Comparison of ENCODE assay signal across 8 mouse cellular contexts in genomic region chr2:119800876-119801846, GRCm38 (mm10). TPM values are rescaled to one million over a fixed set of nuclear protein-coding genes. Genes with fewer than 3 reads are reported as not detected.
A peak's percentile ranks its signal among the peaks of the same experiment; 100 is the strongest.
DNase-seq lines count a peak whose midpoint lies in the region; ATAC-seq lines count a peak whose summit lies in the region.

No protein-coding gene starts in this region.

- 56% methylated on average over 15 of the region's 15 CpGs for WGBS in heart, embryonic 14.5 days
- WGBS in forebrain, embryonic 12.5 days, result 48% methylated on average over 15 of the region's 15 CpGs

- H3K4me3 ChIP-seq in heart, embryonic 14.5 days (ENCODE audit: control insufficient read depth in 1 of 2, insufficient read depth in 1 of 2, low read depth in 1 of 2, low read length in 2 of 2), result peak overlapping the region in 1 of 2 experiments; percentile 68; a peak in 1 of 4 replicates
- H3K4me3 ChIP-seq in forebrain, embryonic 12.5 days (replicated peaks), result peak overlapping the region; percentile 89

- peaks cover 7% of the 10 kb centered on the region for H3K27me3 ChIP-seq in heart, embryonic 14.5 days (ENCODE audit: control insufficient read depth, insufficient read depth, low read length)
- peaks cover 42% of the 10 kb centered on the region for H3K27me3 ChIP-seq in forebrain, embryonic 12.5 days

- 0 out of 2 replicates have a peak, but pooled peaks cover 4% of the 10 kb centered on the region for H3K36me3 ChIP-seq in heart, embryonic 14.5 days (ENCODE audit: control insufficient read depth, insufficient read depth, low read length)
- peaks cover 8% of the 10 kb centered on the region; the same call in 1 of the 2 replicates for H3K36me3 ChIP-seq in forebrain, embryonic 12.5 days (replicated peaks)

- no peak for ATAC-seq in heart, embryonic 14.5 days (ENCODE audit: insufficient number of reproducible peaks, insufficient read depth, low FRiP score, low read depth)
- ATAC-seq in forebrain, embryonic 12.5 days (ENCODE audit: low FRiP score), result no peak
- peak; percentile 49 for ATAC-seq in megakaryocyte, adult 5-6 weeks (ENCODE audit: poor library complexity, severe bottlenecking)

- H3K27ac ChIP-seq in heart, embryonic 14.5 days (replicated peaks in 1 of 2; ENCODE audit: control insufficient read depth in 1 of 2, insufficient read depth in 1 of 2, low read depth in 2 of 2, low read length in 2 of 2), result no peak overlapping the region
- no peak overlapping the region for H3K27ac ChIP-seq in forebrain, embryonic 12.5 days

- no peak overlapping the region for H3K9ac ChIP-seq in heart, embryonic 14.5 days (ENCODE audit: low read length)
- H3K9ac ChIP-seq in forebrain, embryonic 12.5 days, result peak overlapping the region; percentile 96; the same call in 1 of the 2 replicates

- H3K9me3 ChIP-seq in heart, embryonic 14.5 days (ENCODE audit: control insufficient read depth, low read length), result no peaks in the 10 kb centered on the region
- H3K9me3 ChIP-seq in forebrain, embryonic 12.5 days, result no peaks in the 10 kb centered on the region

- intact Hi-C loops in heart, postnatal 25 days (cut with DNase I), result no loop called here

- H3K4me2 ChIP-seq in heart, embryonic 14.5 days (ENCODE audit: low read length), result peak overlapping the region; percentile 99
- H3K4me2 ChIP-seq in forebrain, embryonic 12.5 days, result peak overlapping the region; percentile 98

- H3K4me1 ChIP-seq in heart, embryonic 14.5 days (ENCODE audit: control insufficient read depth in 2 of 2, insufficient read depth in 2 of 2, low read length in 2 of 2), result peaks cover 34 to 46% of the 10 kb centered on the region in 2 experiments
- H3K4me1 ChIP-seq in forebrain, embryonic 12.5 days, result peaks cover 65% of the 10 kb centered on the region

- DNase-seq in heart, postnatal 25 days (ENCODE audit: low spot score), result no peak
- DNase-seq in brain, adult 2 months (ENCODE audit: low read depth, low spot score), result peak; percentile 97
- DNase-seq in spleen, postnatal 10 days (ENCODE audit: low spot score in 2 of 2), result no peak
- DNase-seq in natural killer cell, adult 2 months (ENCODE audit: low spot score in 2 of 2), result no peak
- DNase-seq in adipocyte (ENCODE audit: low spot score), result no peak

RNA-seq across cellular contexts. Expression of gene Tyro3, which starts 3.6 kb away (rescaled TPM):
- 6.4 and 6.6 TPM in 2 replicates for polyA plus RNA-seq in heart, embryonic 14.5 days (2014; fragmentation: Nextera tagmentation; extraction: Ambion mirVana)
- total RNA-seq in heart, postnatal 25 days (2021), result 1 to 10 TPM; 1.2 to 1.3 TPM
- polyA plus RNA-seq in forebrain, embryonic 12.5 days (2016; fragmentation: Nextera tagmentation; extraction: Ambion mirVana), result 27.7 and 28.2 TPM in 2 replicates
- not detected in 2 replicates for total RNA-seq in megakaryocyte, adult 5-6 weeks (2015)
- total RNA-seq in megakaryocyte, adult 5-6 weeks (2017), result 0.33 TPM in 1 of 2 replicates, not detected in the other

RNA-seq across cellular contexts. Expression of gene Rpap1, which starts 13.8 kb away (rescaled TPM):
- 16.8 and 17.6 TPM in 2 replicates for polyA plus RNA-seq in heart, embryonic 14.5 days (2014; fragmentation: Nextera tagmentation; extraction: Ambion mirVana)
- total RNA-seq in heart, postnatal 25 days (2021), result 10 to 100 TPM; 13.7 to 14.2 TPM
- 32.8 and 33.4 TPM in 2 replicates for polyA plus RNA-seq in forebrain, embryonic 12.5 days (2016; fragmentation: Nextera tagmentation; extraction: Ambion mirVana)
- 2.9 and 3.9 TPM in 2 replicates for total RNA-seq in megakaryocyte, adult 5-6 weeks (2015)
- 5.0 and 6.4 TPM in 2 replicates for total RNA-seq in megakaryocyte, adult 5-6 weeks (2017)

RNA-seq across cellular contexts. Expression of gene Ltk, which starts 40.9 kb away (rescaled TPM):
- polyA plus RNA-seq in heart, embryonic 14.5 days (2014; fragmentation: Nextera tagmentation; extraction: Ambion mirVana), result 0.23 and 0.32 TPM in 2 replicates
- not detected for total RNA-seq in heart, postnatal 25 days (2021)
- 0.12 TPM in 1 of 2 replicates, not detected in the other for polyA plus RNA-seq in forebrain, embryonic 12.5 days (2016; fragmentation: Nextera tagmentation; extraction: Ambion mirVana)
- total RNA-seq in megakaryocyte, adult 5-6 weeks (2015), result not detected in 2 replicates
- not detected in 2 replicates for total RNA-seq in megakaryocyte, adult 5-6 weeks (2017)

RNA-seq across cellular contexts. Expression of gene Itpka, which starts 59.0 kb away (rescaled TPM):
- 2.1 and 2.4 TPM in 2 replicates for polyA plus RNA-seq in heart, embryonic 14.5 days (2014; fragmentation: Nextera tagmentation; extraction: Ambion mirVana)
- under 1 TPM; 0.57 to 0.78 TPM for total RNA-seq in heart, postnatal 25 days (2021)
- 0.85 and 1.0 TPM in 2 replicates for polyA plus RNA-seq in forebrain, embryonic 12.5 days (2016; fragmentation: Nextera tagmentation; extraction: Ambion mirVana)
- total RNA-seq in megakaryocyte, adult 5-6 weeks (2015), result 0.07 and 0.23 TPM in 2 replicates
- 0.37 and 1.0 TPM in 2 replicates for total RNA-seq in megakaryocyte, adult 5-6 weeks (2017)
